Mouse (Mus musculus) cerebellum, adult (tissue): Measurements from ENCODE around the gene Spin2g.
"Not testable (repeated sequence)": the region's sequence is repeated elsewhere in the genome, so short reads cannot be mapped to it uniquely, and the experiment has no call there.

Experiments
- ATAC-seq: cut with Nextera tagmentation; 2 replicates; pipeline ENCODE4 v1.9.2; 2017; ENCODE audit warnings: mild to moderate bottlenecking, moderate library complexity, mixed read lengths; ENCODE audit not compliant: insufficient number of reproducible peaks, low FRiP score, low TSS enrichment

Gene Spin2g

DNA sequence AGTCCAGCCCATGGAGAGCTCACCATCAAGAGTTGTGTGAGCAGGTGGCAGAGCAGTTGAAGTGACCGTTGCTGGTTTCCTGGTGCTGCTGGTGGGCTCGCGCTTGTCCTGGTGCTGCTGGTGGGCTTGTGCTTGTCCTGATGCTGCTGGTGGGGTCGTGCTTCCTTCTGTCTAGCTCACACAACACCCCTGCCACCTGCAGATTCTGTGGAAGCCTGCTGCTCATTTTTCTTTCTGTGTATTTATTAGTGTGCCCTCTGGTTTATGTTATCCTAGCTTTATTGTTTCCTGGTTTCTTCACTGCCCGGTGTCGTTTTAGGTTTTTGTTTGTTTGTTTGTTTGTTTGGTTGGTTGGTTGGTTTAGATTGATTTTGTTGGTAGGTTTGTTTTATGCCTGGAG is at the start of gene Spin2g:
Spin2g (minus strand) TSS at position 101 of the 400 bp plus-strand sequence.
- not testable (repeated sequence) for ATAC-seq
